ENCODE assay signal across 10 mouse cellular contexts in the genomic region with DNA sequence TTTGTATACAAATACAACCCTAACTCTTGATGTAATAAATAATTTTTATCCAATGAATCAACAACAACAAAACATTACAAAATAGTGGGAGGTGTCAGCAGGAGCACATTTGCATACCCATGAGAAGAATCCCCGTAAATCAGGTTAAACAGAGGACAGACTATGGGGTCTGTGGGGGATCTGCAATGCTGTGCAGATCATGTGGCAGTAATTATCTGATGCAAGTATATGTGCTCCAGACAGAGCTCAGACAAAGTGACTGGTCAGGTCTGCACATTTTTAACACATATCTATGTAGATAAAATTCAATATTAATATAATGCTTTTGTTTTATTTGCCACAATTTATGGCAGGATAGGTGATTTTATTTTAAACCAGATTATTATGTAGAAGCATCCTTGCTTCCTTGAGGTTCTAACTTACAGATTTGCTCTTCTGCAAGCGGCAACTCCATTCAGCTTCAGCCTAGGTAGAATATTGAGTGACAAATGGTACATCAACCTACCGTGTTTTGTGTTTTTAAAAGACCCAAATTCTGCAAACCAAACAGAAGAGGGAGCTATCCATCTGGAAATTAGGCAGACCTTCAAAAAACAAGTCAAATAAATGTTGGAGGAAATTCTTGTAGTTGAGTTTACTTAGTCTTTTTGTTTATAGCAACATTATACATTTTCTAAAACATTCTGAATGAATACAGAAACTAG.
DNase-seq lines count a peak whose midpoint lies in the region; ATAC-seq and TF ChIP-seq lines count a peak whose summit lies in the region.
"Had no signal": no experiment of that assay in that cellular context is flagged by ENCODE, and none has a peak within 500 bp of the region (broad histone marks: within the 10 kb centered on the region; RNA-seq: fewer than 3 reads in every experiment).

No protein-coding gene starts in this region.

- 22% methylated on average over 3 of the region's 3 CpGs for WGBS in hindbrain, embryonic 14.5 days
- WGBS in hindbrain, embryonic 10.5 days: 33% methylated on average over 3 of the region's 3 CpGs
- 39% methylated on average over 3 of the region's 3 CpGs for WGBS in embryonic facial prominence, embryonic 14.5 days
- 32% methylated on average over 3 of the region's 3 CpGs for WGBS in midbrain, postnatal 0 days

- H3K36me3 ChIP-seq in hindbrain, embryonic 14.5 days (replicated peaks; ENCODE audit: control insufficient read depth, insufficient read depth): no peaks in the 10 kb centered on the region
- no peaks in the 10 kb centered on the region for H3K36me3 ChIP-seq in hindbrain, embryonic 10.5 days
- no peaks in the 10 kb centered on the region for H3K36me3 ChIP-seq in embryonic facial prominence, embryonic 14.5 days (ENCODE audit: control insufficient read depth, insufficient read depth, low read length)
- no peaks in the 10 kb centered on the region for H3K36me3 ChIP-seq in midbrain, postnatal 0 days (ENCODE audit: insufficient read depth, low read length)
- H3K36me3 ChIP-seq: embryonic facial prominence, embryonic 13.5 days had no signal

- peaks cover 15% of the 10 kb centered on the region; the same call in 1 of the 2 replicates for H3K27me3 ChIP-seq in hindbrain, embryonic 14.5 days (ENCODE audit: control insufficient read depth, insufficient read depth, low read length)
- peaks cover 63% of the 10 kb centered on the region for H3K27me3 ChIP-seq in hindbrain, embryonic 10.5 days (ENCODE audit: insufficient read depth, poor library complexity, severe bottlenecking)
- no peaks in the 10 kb centered on the region for H3K27me3 ChIP-seq in embryonic facial prominence, embryonic 14.5 days (replicated peaks; ENCODE audit: control insufficient read depth, insufficient read depth, low read length)
- H3K27me3 ChIP-seq in midbrain, postnatal 0 days (ENCODE audit: insufficient read depth, low read length): no peaks in the 10 kb centered on the region
- H3K27me3 ChIP-seq: embryonic facial prominence, embryonic 13.5 days had no signal

- no peaks in the 10 kb centered on the region for H3K9me3 ChIP-seq in hindbrain, embryonic 14.5 days (ENCODE audit: control insufficient read depth, low read length)
- H3K9me3 ChIP-seq in hindbrain, embryonic 10.5 days: no peaks in the 10 kb centered on the region
- no peaks in the 10 kb centered on the region for H3K9me3 ChIP-seq in embryonic facial prominence, embryonic 14.5 days (ENCODE audit: control insufficient read depth, low read length)
- H3K9me3 ChIP-seq in midbrain, postnatal 0 days (ENCODE audit: low read length): no peaks in the 10 kb centered on the region
- H3K9me3 ChIP-seq: embryonic facial prominence, embryonic 13.5 days had no signal

- no peak overlapping the region; the same call in 1 of the 2 replicates for H3K27ac ChIP-seq in hindbrain, embryonic 14.5 days
- H3K27ac ChIP-seq in hindbrain, embryonic 10.5 days: no peak overlapping the region
- no peak overlapping the region for H3K27ac ChIP-seq in embryonic facial prominence, embryonic 14.5 days (replicated peaks; ENCODE audit: low read depth, low read length)
- no peak overlapping the region for H3K27ac ChIP-seq in midbrain, postnatal 0 days (ENCODE audit: low read depth, low read length)
- H3K27ac ChIP-seq: embryonic facial prominence, embryonic 13.5 days had no signal

- no peak overlapping the region for H3K4me2 ChIP-seq in hindbrain, embryonic 14.5 days (replicated peaks)
- no peak overlapping the region for H3K4me2 ChIP-seq in embryonic facial prominence, embryonic 14.5 days (ENCODE audit: low read depth, low read length)
- no peak overlapping the region for H3K4me2 ChIP-seq in midbrain, postnatal 0 days (ENCODE audit: low read depth, low read length, poor library complexity, severe bottlenecking)

- TF ChIP-seq CTCF in midbrain, postnatal 0 days (IDR thresholded peaks at IDR 0.05): peak; percentile 67

- H3K9ac ChIP-seq in hindbrain, embryonic 14.5 days: no peak overlapping the region
- no peak overlapping the region for H3K9ac ChIP-seq in embryonic facial prominence, embryonic 14.5 days (ENCODE audit: low read depth, low read length)
- H3K9ac ChIP-seq in midbrain, postnatal 0 days (replicated peaks; ENCODE audit: low read length, poor library complexity, severe bottlenecking): no peak overlapping the region
- H3K9ac ChIP-seq: embryonic facial prominence, embryonic 13.5 days had no signal

- H3K4me3 ChIP-seq in hindbrain, embryonic 14.5 days (replicated peaks; ENCODE audit: low read length): no peak overlapping the region
- H3K4me3 ChIP-seq in hindbrain, embryonic 10.5 days: no peak overlapping the region
- H3K4me3 ChIP-seq in embryonic facial prominence, embryonic 14.5 days (ENCODE audit: low read depth, low read length): no peak overlapping the region
- no peak overlapping the region for H3K4me3 ChIP-seq in midbrain, postnatal 0 days (ENCODE audit: low read depth, low read length)
- H3K4me3 ChIP-seq: embryonic facial prominence, embryonic 13.5 days had no signal

- ATAC-seq in hindbrain, embryonic 14.5 days (ENCODE audit: low FRiP score): no peak
- ATAC-seq in embryonic facial prominence, embryonic 14.5 days (ENCODE audit: low read depth): no peak
- no peak for ATAC-seq in midbrain, postnatal 0 days (ENCODE audit: low FRiP score)

- H3K4me1 ChIP-seq in hindbrain, embryonic 14.5 days (replicated peaks; ENCODE audit: control insufficient read depth, insufficient read depth, low read length): peaks cover 13% of the 10 kb centered on the region
- H3K4me1 ChIP-seq in hindbrain, embryonic 10.5 days (replicated peaks): peaks cover 23% of the 10 kb centered on the region
- H3K4me1 ChIP-seq in embryonic facial prominence, embryonic 14.5 days (ENCODE audit: control insufficient read depth, insufficient read depth, low read length): no peaks in the 10 kb centered on the region
- peaks cover 4% of the 10 kb centered on the region for H3K4me1 ChIP-seq in midbrain, postnatal 0 days (ENCODE audit: insufficient read depth, low read length)

- peak; percentile 35 for DNase-seq in hindbrain, embryonic 14.5 days (ENCODE audit: low spot score)
- no peak for DNase-seq in hindbrain, embryonic 10.5 days (ENCODE audit: low spot score)
- DNase-seq in NIH3T3 (ENCODE audit: low read depth): peak; percentile 60
- peak; percentile 27 for DNase-seq in embryonic facial prominence, embryonic 14.5 days (ENCODE audit: low spot score)
- DNase-seq in midbrain, postnatal 0 days (ENCODE audit: low spot score): peak; percentile 43
- DNase-seq in cerebellum, postnatal 14 days: no peak
- DNase-seq in thymus, postnatal 0 days (ENCODE audit: low spot score): no peak
- DNase-seq in cerebellum, adult 9-11 months: no peak
- DNase-seq: gastrocnemius, postnatal 10 days had no signal

Comparison
In these comparisons a context has a peak if more than half of its experiments do, and no peak if none do; other contexts are left out.
1. DNase-seq: peak in hindbrain, embryonic 14.5 days (single experiment), NIH3T3 (single experiment), embryonic facial prominence, embryonic 14.5 days (single experiment) and midbrain, postnatal 0 days (single experiment); none in hindbrain, embryonic 10.5 days (single experiment), cerebellum, postnatal 14 days (0 of 2), thymus, postnatal 0 days (single experiment) and cerebellum, adult 9-11 months (single experiment).